In the genomic region with DNA sequence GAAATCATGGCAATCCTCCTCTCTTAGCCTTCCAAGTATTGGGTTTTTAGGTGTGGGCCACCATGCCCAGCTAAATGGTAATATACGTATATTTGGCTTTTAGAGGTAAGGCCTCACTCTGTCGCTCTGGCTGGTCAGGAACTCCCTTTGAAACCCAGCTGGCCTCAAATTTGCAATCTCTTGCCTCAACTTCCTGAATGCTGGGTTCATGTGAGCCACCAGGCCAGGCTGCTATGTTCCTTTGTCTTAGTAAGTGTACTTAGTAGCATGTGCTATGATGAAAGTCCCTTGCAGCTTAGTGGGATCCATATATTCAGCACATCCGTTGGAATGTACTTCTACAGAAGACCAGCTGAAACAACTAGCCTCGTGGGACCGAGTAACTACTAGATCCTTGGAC, we compare ENCODE assay signal across 28 mouse cellular contexts. TPM values are rescaled to one million over a fixed set of nuclear protein-coding genes. Genes with fewer than 3 reads are reported as not detected.
"Had no signal": no experiment of that assay in that cellular context is flagged by ENCODE, and none has a peak within 500 bp of the region (broad histone marks: within the 10 kb centered on the region; RNA-seq: fewer than 3 reads in every experiment).

No protein-coding gene starts in this region.

- H3K4me1 ChIP-seq: kidney, embryonic 15.5 days; limb, embryonic 12.5 days; limb, embryonic 15.5 days; liver, embryonic 13.5 days; lung, embryonic 15.5 days; midbrain, embryonic 12.5 days; midbrain, embryonic 15.5 days; neural tube, embryonic 13.5 days had no signal

- H3K9me3 ChIP-seq: kidney, embryonic 15.5 days; limb, embryonic 12.5 days; limb, embryonic 15.5 days; liver, embryonic 13.5 days; lung, embryonic 15.5 days; midbrain, embryonic 12.5 days; midbrain, embryonic 15.5 days; neural tube, embryonic 13.5 days had no signal

- H3K27me3 ChIP-seq: kidney, embryonic 15.5 days; limb, embryonic 12.5 days; limb, embryonic 15.5 days; liver, embryonic 13.5 days; lung, embryonic 15.5 days; midbrain, embryonic 12.5 days; midbrain, embryonic 15.5 days; neural tube, embryonic 13.5 days had no signal

- DNase-seq: kidney, adult 8-10 months; kidney, postnatal 10 days; kidney, postnatal 36 days; left cerebral cortex, postnatal 4 days; liver, embryonic 13.5 days; lung, adult 18-20 months; lung, postnatal 14 days; thymus, adult 18-20 months; thymus, postnatal 36 days had no signal

- H3K36me3 ChIP-seq: kidney, embryonic 15.5 days; limb, embryonic 12.5 days; limb, embryonic 15.5 days; liver, embryonic 13.5 days; lung, embryonic 15.5 days; midbrain, embryonic 12.5 days; midbrain, embryonic 15.5 days; neural tube, embryonic 13.5 days had no signal

- H3K9ac ChIP-seq: kidney, embryonic 15.5 days; limb, embryonic 12.5 days; limb, embryonic 15.5 days; liver, embryonic 13.5 days; lung, embryonic 15.5 days; midbrain, embryonic 12.5 days; midbrain, embryonic 15.5 days; neural tube, embryonic 13.5 days had no signal

- H3K4me2 ChIP-seq: kidney, embryonic 15.5 days; limb, embryonic 12.5 days; limb, embryonic 15.5 days; liver, embryonic 13.5 days; lung, embryonic 15.5 days; midbrain, embryonic 12.5 days; midbrain, embryonic 15.5 days; neural tube, embryonic 13.5 days had no signal

- H3K4me3 ChIP-seq: kidney, embryonic 15.5 days; limb, embryonic 12.5 days; limb, embryonic 15.5 days; liver, embryonic 13.5 days; lung, embryonic 15.5 days; midbrain, embryonic 12.5 days; midbrain, embryonic 15.5 days; myocyte; neural tube, embryonic 13.5 days had no signal

- ATAC-seq: intestine, embryonic 16.5 days; midbrain, embryonic 15.5 days had no signal

- H3K27ac ChIP-seq: kidney, embryonic 15.5 days; limb, embryonic 12.5 days; limb, embryonic 15.5 days; liver, embryonic 13.5 days; lung, embryonic 15.5 days; macrophage; midbrain, embryonic 12.5 days; midbrain, embryonic 15.5 days; neural tube, embryonic 13.5 days had no signal

RNA-seq across cellular contexts. Expression of a gene that starts 16.1 kb away (rescaled TPM):
- total RNA-seq: layer of hippocampus, adult 8-10 months; layer of hippocampus, postnatal 14 days; left cerebral cortex, adult 8-10 months; megakaryocyte-erythroid progenitor cell, adult 5-6 weeks had no signal
- polyA plus RNA-seq: intestine, embryonic 16.5 days; kidney, embryonic 15.5 days; limb, embryonic 12.5 days; limb, embryonic 15.5 days; liver, embryonic 13.5 days; lung, embryonic 15.5 days; macrophage; midbrain, embryonic 12.5 days; midbrain, embryonic 15.5 days; neural tube, embryonic 13.5 days; small intestine, adult 2 months; spleen, adult 2 months; stomach, embryonic 16.5 days; testis, adult 2 months had no signal

RNA-seq across cellular contexts. Expression of a gene that starts 16.1 kb away (rescaled TPM):
- total RNA-seq: megakaryocyte-erythroid progenitor cell, adult 5-6 weeks had no signal
- polyA plus RNA-seq: myocyte had no signal

RNA-seq across cellular contexts. Expression of a gene that starts 49.3 kb away (rescaled TPM):
- total RNA-seq: megakaryocyte-erythroid progenitor cell, adult 5-6 weeks; neutrophil, adult 5-6 weeks had no signal
- polyA plus RNA-seq: macrophage had no signal
